Mouse (Mus musculus) cerebellum, adult 18-20 months (tissue): ENCODE results near the gene Apbb1.

Experiments
- DNase-seq, 2 experiments: peaks; one replicate each; pipeline ENCODE4 v3.0.0; 2021

Gene Apbb1

GRCm38 (mm10) chr7:105516669-105517360 lies 64.6 kb downstream of the Apbb1 start:
- no peak for DNase-seq

- peak; percentile 54 to 73 for DNase-seq
Measured at GRCm38 (mm10) chr7:105515178-105515577, 66.3 kb downstream of the Apbb1 start.

- DNase-seq, result no peak
Measured at GRCm38 (mm10) chr7:105514561-105514960, 66.9 kb downstream of the Apbb1 start.

GRCm38 (mm10) chr7:105513845-105514291 lies 67.6 kb downstream of the Apbb1 start:
- no peak for DNase-seq

GRCm38 (mm10) chr7:105510143-105510542 lies 71.3 kb downstream of the Apbb1 start:
- no peak for DNase-seq
